Mouse (Mus musculus): Measurements from ENCODE around the gene Nkiras2. TPM values are rescaled to one million over a fixed set of nuclear protein-coding genes. Genes with fewer than 3 reads are reported as not detected.

The Nkiras2 gene
- polyA plus RNA-seq, 1 experiment from 2014 or later, result 65.4 TPM

GRCm38 (mm10) chr11:100628056-100628455 is 9.0 kb downstream of the Nkiras2 start:
- no peak for ATAC-seq (ENCODE audit: insufficient read depth)
- Histone ChIP-seq H3K9ac (no peak overlapping the region), H3K4me2 (no peak overlapping the region), H3K27ac (ENCODE audit: low read depth) (no peak overlapping the region), H3K4me1 (ENCODE audit: insufficient read depth) (peaks cover 9% of the 10 kb centered on the region), H3K36me3 (ENCODE audit: insufficient read depth) (peaks cover 19% of the 10 kb centered on the region), H3K4me3 (ENCODE audit: low read depth, low read length) (no peak overlapping the region), H3K27me3 (ENCODE audit: insufficient read depth, low read length) (no peaks in the 10 kb centered on the region), H3K9me3 (ENCODE audit: low read depth, low read length) (no peaks in the 10 kb centered on the region)
- DNase-seq, result no peak
- no peak for TF ChIP-seq CTCF (IDR thresholded peaks at IDR 0.05; ENCODE audit: low read depth)
- 73% methylated on average over 5 of the region's 5 CpGs for WGBS

DNA sequence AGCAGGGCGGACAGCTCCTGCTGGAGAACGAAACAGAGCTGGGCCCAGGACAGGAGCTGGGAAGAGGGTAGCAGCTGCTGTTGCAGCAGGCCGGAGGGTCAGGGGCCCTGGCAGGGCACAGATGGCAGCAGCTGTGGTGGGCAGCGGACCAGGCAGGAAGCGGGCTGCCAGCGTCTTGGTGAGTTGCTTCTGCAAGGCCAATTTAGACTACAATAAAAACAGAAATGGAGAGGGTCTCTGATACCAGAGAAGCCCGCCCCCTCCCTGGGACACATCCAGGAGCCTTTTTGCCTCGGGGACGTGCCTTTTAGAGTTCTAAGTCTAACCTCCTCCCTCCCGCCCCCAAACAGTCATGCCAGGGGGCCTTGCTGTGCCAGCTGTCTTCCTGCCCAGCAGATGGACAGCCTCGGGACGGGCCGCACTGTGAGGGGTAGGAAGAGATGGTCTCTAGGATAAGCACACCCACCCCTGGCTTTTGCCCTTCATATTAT is 9.9 kb downstream of the Nkiras2 start:
- peaks cover 6% of the 10 kb centered on the region for H3K4me1 ChIP-seq (ENCODE audit: insufficient read depth)
- no peak overlapping the region for H3K27ac ChIP-seq (ENCODE audit: low read depth)
- H3K4me3 ChIP-seq (ENCODE audit: low read depth, low read length), result no peak overlapping the region
- ATAC-seq (ENCODE audit: insufficient read depth) (no peak), DNase-seq (no peak)
- H3K9ac ChIP-seq, result no peak overlapping the region
- H3K4me2 ChIP-seq, result no peak overlapping the region
- TF ChIP-seq CTCF (IDR thresholded peaks at IDR 0.05; ENCODE audit: low read depth), result no peak
- 43% methylated on average over 13 of the region's 13 CpGs for WGBS
- peaks cover 19% of the 10 kb centered on the region for H3K36me3 ChIP-seq (ENCODE audit: insufficient read depth)
- no peaks in the 10 kb centered on the region for H3K27me3 ChIP-seq (ENCODE audit: insufficient read depth, low read length)
- H3K9me3 ChIP-seq (ENCODE audit: low read depth, low read length), result no peaks in the 10 kb centered on the region

GRCm38 (mm10) chr11:100634530-100634929 is 15.5 kb downstream of the Nkiras2 start:
- H3K4me1 ChIP-seq (ENCODE audit: insufficient read depth), result no peaks in the 10 kb centered on the region
- WGBS, result 48% methylated on average over 7 of the region's 7 CpGs
- no peaks in the 10 kb centered on the region for H3K36me3 ChIP-seq (ENCODE audit: insufficient read depth)
- ATAC-seq (ENCODE audit: insufficient read depth), result no peak
- peaks cover 5% of the 10 kb centered on the region; the same call in 1 of the 2 replicates for H3K27me3 ChIP-seq (ENCODE audit: insufficient read depth, low read length)
- no peak overlapping the region for H3K4me2 ChIP-seq
- DNase-seq, result no peak
- TF ChIP-seq CTCF (IDR thresholded peaks at IDR 0.05; ENCODE audit: low read depth), result no peak
- H3K27ac ChIP-seq (ENCODE audit: low read depth), result no peak overlapping the region
- H3K9ac ChIP-seq, result no peak overlapping the region
- H3K9me3 ChIP-seq (ENCODE audit: low read depth, low read length), result no peaks in the 10 kb centered on the region
- H3K4me3 ChIP-seq (ENCODE audit: low read depth, low read length), result no peak overlapping the region

DNA sequence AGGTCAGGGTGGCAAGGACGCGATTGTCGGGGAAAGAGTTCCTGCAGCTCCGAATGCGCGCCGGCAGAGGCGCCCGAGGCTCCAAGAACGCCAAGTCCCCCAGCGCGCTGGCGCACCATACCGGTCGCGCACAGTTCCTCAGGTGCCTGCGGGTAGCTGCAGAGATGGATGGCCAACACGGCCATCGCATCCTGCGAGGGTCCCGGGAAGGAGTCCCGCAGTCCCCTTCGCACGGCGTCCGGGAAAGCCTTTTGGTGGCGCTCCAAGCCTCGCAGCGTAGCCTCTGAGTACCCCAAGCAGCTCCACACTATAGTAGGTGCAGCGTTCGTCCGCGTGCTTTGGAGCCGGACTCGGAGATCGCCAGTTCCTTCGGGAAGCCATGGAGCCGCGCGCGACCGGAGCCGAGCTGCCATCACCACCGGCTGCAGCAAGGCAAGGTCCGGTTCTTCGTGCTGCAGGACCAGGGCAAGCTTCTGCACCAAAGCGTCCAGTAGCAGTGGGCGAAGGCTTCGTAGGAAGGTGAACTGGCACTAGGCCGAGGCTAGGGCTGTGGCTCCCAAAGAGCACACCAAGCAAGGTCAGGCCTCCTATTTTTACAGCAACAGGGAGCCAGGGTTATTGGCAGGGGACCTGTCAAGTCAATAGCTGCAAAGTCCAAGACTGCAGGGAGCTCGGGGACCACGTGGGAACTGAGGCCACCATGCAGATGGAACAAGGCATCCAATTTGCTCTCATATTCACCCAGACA is 21.3 kb downstream of the Nkiras2 start:
- Histone ChIP-seq H3K4me1 (ENCODE audit: insufficient read depth) (no peaks in the 10 kb centered on the region), H3K36me3 (ENCODE audit: insufficient read depth) (no peaks in the 10 kb centered on the region), H3K27me3 (ENCODE audit: insufficient read depth, low read length) (peaks cover 22% of the 10 kb centered on the region), H3K9me3 (ENCODE audit: low read depth, low read length) (no peaks in the 10 kb centered on the region), H3K27ac (ENCODE audit: low read depth) (no peak overlapping the region), H3K4me3 (ENCODE audit: low read depth, low read length) (peak overlapping the region; percentile 34), H3K9ac (0 out of 2 replicates have a peak overlapping the region, but pooled peaks have one; percentile 6), H3K4me2 (peak overlapping the region; percentile 71)
- ATAC-seq (ENCODE audit: insufficient read depth), result peak; percentile 21; the same call in 1 of the 2 replicates
- TF ChIP-seq CTCF (IDR thresholded peaks at IDR 0.05; ENCODE audit: low read depth), result peak; percentile 68
- peak; percentile 73 for DNase-seq
- WGBS, result 9% methylated on average over 52 of the region's 52 CpGs

DNA sequence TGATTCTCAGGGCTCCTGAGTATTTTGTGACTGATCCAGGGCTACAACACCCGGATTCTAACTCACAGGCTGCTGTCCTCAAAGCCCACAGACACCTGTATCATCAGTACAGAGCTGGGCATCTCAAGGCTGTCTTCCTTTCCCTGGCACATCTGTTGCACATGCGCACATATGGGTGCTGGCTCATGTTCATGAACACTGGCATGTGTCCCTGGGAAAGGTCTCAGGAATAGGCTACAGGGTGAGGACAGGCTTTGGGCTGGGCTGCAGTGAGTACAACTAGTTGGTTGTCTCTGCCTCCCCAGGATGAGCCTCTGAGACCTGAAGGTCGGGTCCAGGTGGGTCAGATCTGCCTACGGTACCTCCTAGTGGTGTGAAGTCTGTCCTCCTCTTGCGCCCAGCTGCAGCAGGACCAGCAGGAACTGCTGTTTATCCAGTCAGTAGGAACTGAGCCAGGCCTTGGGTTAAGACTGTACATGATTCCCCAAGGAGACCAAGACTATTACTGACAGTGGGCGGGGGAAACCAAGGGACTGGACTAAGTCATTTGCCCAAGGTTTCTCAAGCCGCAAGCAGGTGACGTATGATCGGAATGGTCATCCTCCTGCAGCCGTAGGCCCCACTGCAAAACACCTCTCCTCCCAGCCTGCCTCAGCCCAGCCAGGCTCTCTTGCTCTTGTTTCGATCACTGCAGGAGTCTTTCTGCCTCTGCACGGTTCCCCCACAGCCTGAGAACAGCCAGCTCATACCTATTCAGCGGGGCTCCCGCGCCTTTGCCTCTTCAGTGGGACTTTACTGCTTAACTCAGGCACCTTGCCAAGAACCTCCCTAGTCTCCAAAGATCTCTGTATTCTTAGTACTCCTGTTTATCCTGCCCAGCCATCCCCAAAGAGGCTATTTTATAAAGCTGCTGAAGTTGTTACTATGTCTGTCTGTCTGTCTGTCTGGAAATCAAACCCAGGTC is 24.9 kb downstream of the Nkiras2 start:
- no peak overlapping the region for H3K27ac ChIP-seq (ENCODE audit: low read depth)
- ATAC-seq (ENCODE audit: insufficient read depth) (no peak), DNase-seq (peak; percentile 53)
- peaks cover 22% of the 10 kb centered on the region for H3K27me3 ChIP-seq (ENCODE audit: insufficient read depth, low read length)
- no peaks in the 10 kb centered on the region for H3K9me3 ChIP-seq (ENCODE audit: low read depth, low read length)
- WGBS, result 57% methylated on average over 15 of the region's 15 CpGs
- no peaks in the 10 kb centered on the region for H3K4me1 ChIP-seq (ENCODE audit: insufficient read depth)
- H3K4me2 ChIP-seq, result no peak overlapping the region
- no peak overlapping the region for H3K4me3 ChIP-seq (ENCODE audit: low read depth, low read length)
- no peak overlapping the region for H3K9ac ChIP-seq
- no peaks in the 10 kb centered on the region for H3K36me3 ChIP-seq (ENCODE audit: insufficient read depth)
- no peak for TF ChIP-seq CTCF (IDR thresholded peaks at IDR 0.05; ENCODE audit: low read depth)

GRCm38 (mm10) chr11:100646265-100646664 is 27.2 kb downstream of the Nkiras2 start:
- DNase-seq (peak; percentile 71), ATAC-seq (ENCODE audit: insufficient read depth) (no peak)
- 4% methylated on average over 1 of the region's 1 CpGs for WGBS
- Histone ChIP-seq H3K27ac (ENCODE audit: low read depth) (no peak overlapping the region), H3K4me3 (ENCODE audit: low read depth, low read length) (no peak overlapping the region), H3K9ac (no peak overlapping the region), H3K4me2 (no peak overlapping the region), H3K27me3 (ENCODE audit: insufficient read depth, low read length) (peaks cover 11% of the 10 kb centered on the region), H3K36me3 (ENCODE audit: insufficient read depth) (no peaks in the 10 kb centered on the region), H3K9me3 (ENCODE audit: low read depth, low read length) (no peaks in the 10 kb centered on the region), H3K4me1 (ENCODE audit: insufficient read depth) (no peaks in the 10 kb centered on the region)
- peak; percentile 75 for TF ChIP-seq CTCF (IDR thresholded peaks at IDR 0.05; ENCODE audit: low read depth)

DNA sequence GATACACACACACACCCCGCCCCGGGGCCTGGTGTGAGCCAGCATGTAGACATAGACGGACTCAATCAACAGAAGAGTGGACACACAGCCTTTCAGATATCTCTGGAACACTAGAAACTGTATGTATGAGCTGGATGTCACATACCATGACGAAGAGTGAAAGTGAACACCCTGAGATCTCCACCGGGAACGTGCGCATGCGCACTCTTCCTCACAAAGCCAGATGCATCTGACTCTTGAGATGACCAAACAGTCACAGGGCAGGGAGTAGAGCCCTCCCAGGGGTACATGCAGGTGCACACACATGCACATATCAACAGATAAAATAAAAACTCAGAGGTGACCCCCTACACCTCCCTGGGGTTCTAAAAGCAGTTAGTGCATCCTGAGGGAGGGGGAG is 29.4 kb downstream of the Nkiras2 start:
- H3K36me3 ChIP-seq (ENCODE audit: insufficient read depth), result no peaks in the 10 kb centered on the region
- DNase-seq (no peak), ATAC-seq (ENCODE audit: insufficient read depth) (no peak)
- H3K4me3 ChIP-seq (ENCODE audit: low read depth, low read length), result no peak overlapping the region
- no peak overlapping the region for H3K27ac ChIP-seq (ENCODE audit: low read depth)
- H3K27me3 ChIP-seq (ENCODE audit: insufficient read depth, low read length), result peaks cover 17% of the 10 kb centered on the region
- H3K9ac ChIP-seq, result no peak overlapping the region
- H3K4me1 ChIP-seq (ENCODE audit: insufficient read depth), result no peaks in the 10 kb centered on the region
- TF ChIP-seq CTCF (IDR thresholded peaks at IDR 0.05; ENCODE audit: low read depth), result no peak
- WGBS, result 81% methylated on average over 8 of the region's 8 CpGs
- no peaks in the 10 kb centered on the region for H3K9me3 ChIP-seq (ENCODE audit: low read depth, low read length)
- H3K4me2 ChIP-seq, result no peak overlapping the region

Data from lung, embryonic 14.5 days (tissue).